Mouse (Mus musculus) layer of hippocampus, postnatal 14 days (tissue): ENCODE data around the gene Rnf145. TPM values are rescaled to one million over a fixed set of nuclear protein-coding genes. Genes with fewer than 3 reads are reported as not detected.
A peak's percentile ranks its signal among the peaks of the same experiment; 100 is the strongest.
"Not testable (repeated sequence)": the region's sequence is repeated elsewhere in the genome, so short reads cannot be mapped to it uniquely, and the experiment has no call there.

ENCODE experiments used
- DNase-seq, 2 experiments: peaks; one replicate each; pipeline ENCODE4 v3.0.0; 2021 to 2022; ENCODE audit warnings: low spot score in 2 of 2, mixed read lengths in 1 of 2
- total RNA-seq, 2 experiments: library from RNA; stranded (reverse); gene quantifications; 2 replicates each; pipeline ENCODE4 v1.2.3; 2021

Rnf145 gene
- total RNA-seq, 2 experiments from 2014 or later = 102 to 103 TPM

GRCm38 (mm10) chr11:44560396-44560795, 41.6 kb downstream of the Rnf145 start:
- DNase-seq = peak in 1 of 2 experiments; percentile 52

DNA sequence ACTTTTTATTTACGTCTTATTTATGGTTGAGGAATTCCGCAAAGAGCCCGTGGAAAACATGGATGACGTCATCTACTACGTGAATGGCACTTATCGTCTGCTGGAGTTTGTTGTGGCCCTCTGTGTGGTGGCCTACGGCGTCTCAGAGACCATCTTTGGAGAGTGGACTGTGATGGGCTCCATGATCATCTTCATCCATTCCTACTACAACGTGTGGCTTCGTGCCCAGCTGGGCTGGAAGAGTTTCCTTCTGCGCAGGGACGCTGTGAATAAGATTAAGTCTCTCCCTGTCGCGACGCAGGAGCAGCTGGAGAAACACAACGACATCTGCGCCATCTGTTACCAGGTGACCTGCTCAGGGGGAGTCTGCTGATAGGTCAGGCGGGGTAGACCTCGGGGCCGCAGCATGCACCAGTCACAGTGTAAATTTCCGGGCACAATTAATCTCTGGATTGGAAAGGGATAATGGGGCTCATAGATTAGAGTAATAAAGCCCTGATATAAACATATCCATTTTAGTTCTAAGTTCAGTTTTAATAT, 42.8 kb downstream of the Rnf145 start:
- no peak for DNase-seq

GRCm38 (mm10) chr11:44562389-44563135, 43.8 kb downstream of the Rnf145 start:
- DNase-seq = no peak

- no peak for DNase-seq
Measured at GRCm38 (mm10) chr11:44564245-44564864, 45.6 kb downstream of the Rnf145 start.

- DNase-seq = no peak
Measured at GRCm38 (mm10) chr11:44564940-44565339, 46.2 kb downstream of the Rnf145 start.

GRCm38 (mm10) chr11:44570336-44570735, 51.6 kb downstream of the Rnf145 start:
- DNase-seq = not testable (repeated sequence)

DNA sequence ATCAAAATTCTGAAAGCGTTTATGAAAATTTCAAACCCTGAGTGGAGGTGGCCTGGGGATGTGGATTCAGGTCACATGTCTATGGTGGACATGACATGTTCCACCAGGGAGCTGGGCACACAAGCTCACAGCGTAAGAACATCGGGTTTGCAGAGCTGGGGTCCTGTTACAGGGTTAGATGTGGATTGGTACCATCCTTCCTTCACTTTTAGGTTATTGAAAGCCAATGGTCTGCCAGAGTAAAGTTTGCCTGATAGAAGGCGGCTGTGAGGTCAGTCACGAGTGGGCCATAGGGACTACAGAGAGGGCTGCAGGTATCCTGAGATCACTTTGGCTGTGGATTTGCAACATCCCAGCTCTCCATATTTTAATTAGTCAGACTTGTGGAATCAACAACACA, 54.0 kb downstream of the Rnf145 start:
- DNase-seq = no peak

GRCm38 (mm10) chr11:44573396-44573795, 54.6 kb downstream of the Rnf145 start:
- DNase-seq = no peak

GRCm38 (mm10) chr11:44574391-44574790, 55.6 kb downstream of the Rnf145 start:
- DNase-seq = no peak

DNA sequence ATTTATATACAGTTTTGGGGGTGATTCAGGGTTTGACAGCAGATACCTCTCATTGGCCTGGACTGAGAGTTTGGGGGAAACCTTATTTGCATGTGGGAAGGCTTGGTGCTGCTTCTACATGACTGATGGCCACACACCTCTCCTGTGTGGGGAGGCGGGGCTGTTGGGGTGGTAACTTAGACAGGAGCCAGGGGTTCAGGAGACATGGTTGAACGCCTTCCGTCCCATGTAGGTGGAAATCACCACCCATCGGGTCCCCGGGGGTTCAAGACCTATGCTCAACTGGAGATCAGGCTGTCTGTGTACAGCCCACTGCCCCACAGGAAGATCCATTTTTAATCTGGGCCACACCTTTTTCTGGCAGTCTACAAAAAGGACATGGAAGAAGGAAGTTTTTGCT, 56.1 kb downstream of the Rnf145 start:
- no peak for DNase-seq

GRCm38 (mm10) chr11:44577911-44578310, 59.1 kb downstream of the Rnf145 start:
- no peak for DNase-seq

DNA sequence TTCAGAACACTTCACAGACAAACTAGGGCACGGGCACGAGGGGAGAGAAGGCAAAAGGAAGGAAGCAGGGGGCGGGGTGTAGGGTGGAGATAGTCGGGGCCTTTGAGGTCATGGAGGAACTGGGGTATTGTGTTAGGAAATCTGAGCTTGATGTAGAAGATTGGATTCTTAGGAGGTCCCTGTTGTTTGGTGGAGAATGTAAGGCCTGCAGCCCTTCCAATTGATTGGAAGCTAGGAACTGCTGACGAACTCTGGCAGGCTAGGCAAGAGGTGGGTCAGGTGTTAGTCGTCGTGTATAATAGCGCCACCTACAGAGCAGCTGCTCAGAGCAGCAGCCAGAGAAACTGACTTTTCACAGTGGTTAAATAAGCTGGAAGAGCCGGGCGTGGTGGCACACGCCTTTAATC, 62.5 kb downstream of the Rnf145 start:
- no peak for DNase-seq

DNA sequence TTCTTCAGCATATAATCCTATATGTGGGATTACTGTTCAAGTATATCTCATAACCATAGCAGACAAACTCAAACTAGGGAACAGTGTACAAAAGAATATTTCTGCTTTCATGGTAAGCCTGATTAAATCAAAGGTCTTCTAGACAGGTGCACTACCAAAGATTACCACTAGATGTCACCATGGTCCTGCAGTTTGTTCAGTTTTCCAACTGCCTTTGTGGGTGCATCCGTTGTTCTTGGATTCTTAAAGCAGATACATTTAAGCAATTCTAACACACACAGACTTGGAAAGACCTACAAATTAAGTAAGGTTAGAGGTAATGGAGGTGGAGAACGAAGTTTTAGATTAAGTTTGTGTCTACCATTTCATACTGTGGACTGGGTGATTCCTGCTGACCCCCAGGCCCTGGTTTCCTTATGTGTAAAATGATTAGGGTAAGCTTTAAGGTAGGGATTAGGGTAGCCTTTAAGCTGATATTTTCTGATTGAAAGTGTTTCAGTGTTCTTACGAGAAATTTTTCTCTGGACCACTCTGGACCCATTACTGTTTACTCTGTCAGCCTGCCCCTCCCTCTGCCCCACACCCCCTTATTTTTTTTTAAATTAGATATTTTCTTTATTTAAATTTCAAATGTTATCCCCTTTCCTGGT, 67.4 kb downstream of the Rnf145 start:
- DNase-seq = peak; percentile 65 to 90

DNA sequence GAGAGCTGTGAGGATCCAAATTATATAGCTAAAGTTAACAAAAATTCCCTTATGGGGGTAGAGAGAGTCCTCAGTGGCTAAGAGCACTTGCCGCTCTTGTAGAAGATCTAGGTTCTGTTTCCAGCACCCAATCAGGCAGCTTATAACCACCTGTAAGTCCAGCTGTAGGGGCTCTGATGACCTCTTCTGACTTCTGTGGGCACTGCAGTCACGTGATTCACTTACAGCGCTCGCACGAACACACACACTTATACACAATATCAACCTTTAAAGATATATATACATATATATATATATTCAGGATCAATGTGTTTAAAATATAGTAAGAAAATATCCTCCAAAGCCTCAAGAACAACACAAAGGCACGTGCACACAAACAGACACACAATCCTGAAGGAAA, 74.3 kb downstream of the Rnf145 start:
- DNase-seq = no peak

GRCm38 (mm10) chr11:44594768-44595167, 76.0 kb downstream of the Rnf145 start:
- DNase-seq = no peak

DNA sequence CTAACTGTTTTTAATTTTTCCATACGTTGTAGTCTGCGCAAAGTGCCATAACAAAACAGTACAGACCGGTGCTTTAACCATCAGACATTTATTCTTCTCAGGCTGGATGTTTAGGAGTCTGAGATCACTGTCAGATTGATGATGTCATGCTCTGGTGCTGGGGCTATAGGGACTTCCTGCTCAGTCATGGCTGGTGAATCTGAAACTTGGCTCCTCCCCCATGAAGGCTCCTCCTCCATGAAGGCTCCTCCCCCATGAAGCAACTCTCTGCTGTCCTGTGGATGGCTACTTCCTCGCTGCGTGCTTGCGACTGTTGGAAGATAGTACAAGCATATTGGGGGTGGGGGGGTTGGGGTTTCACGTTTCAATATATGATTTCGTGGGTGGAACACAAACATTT, 88.1 kb downstream of the Rnf145 start:
- DNase-seq = no peak

- no peak for DNase-seq
Measured at GRCm38 (mm10) chr11:44608646-44609045, 89.9 kb downstream of the Rnf145 start.

GRCm38 (mm10) chr11:44610971-44611781, 92.4 kb downstream of the Rnf145 start:
- peak; percentile 84 to 89 for DNase-seq

DNA sequence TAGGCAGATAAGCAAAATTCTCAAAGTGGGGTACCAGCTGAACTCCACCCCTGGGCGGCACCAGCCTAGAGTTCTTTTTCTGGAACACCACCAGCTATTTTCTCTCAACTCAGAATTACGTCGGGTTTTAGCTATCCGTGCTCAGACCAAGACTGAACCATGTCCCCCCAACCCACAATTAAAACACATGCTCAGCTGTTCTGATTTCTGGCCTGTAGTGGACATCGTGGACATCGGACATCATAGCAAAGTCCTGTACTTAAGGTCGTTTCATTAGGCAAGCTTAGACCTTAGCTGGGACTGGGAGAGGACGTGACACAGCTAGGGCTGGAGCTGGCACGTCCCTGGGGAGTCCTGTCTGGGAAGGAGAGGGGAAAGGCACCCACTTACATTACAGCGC, 93.4 kb downstream of the Rnf145 start:
- no peak for DNase-seq

GRCm38 (mm10) chr11:44612681-44613410, 94.1 kb downstream of the Rnf145 start:
- DNase-seq = no peak
